7 mouse cellular contexts compared by ENCODE assay signal in the genomic region with DNA sequence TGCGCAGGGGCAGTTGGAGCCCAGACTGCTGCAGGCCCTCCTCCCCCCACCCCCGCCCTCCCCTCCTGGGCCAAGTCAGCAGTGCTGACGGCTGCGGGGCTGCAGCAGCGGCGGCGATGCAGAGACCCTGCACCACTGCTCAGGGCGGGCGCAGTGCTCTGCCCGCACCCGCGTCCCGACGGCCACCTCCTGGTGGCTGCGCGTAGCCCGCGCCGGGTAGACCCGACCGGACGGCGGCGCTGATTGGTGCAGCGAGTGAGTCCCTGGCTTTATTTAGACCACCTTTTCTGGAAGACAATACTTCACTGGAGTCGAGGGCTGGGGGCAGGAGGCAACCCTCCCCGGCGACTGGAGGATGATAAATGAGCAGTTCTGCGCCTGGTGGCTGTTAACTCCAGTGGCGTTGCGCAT. TPM values are rescaled to one million over a fixed set of nuclear protein-coding genes. Genes with fewer than 3 reads are reported as not detected.
DNase-seq lines count a peak whose midpoint lies in the region; ATAC-seq and TF ChIP-seq lines count a peak whose summit lies in the region.

No protein-coding gene starts in this region.

- peak; percentile 51 for ATAC-seq in lung, embryonic 16.5 days (ENCODE audit: low read depth)
- ATAC-seq in hindbrain, postnatal 0 days: peak; percentile 69
- peak; percentile 58; the same call in 1 of the 2 replicates for ATAC-seq in neural tube, embryonic 15.5 days (ENCODE audit: low FRiP score)

- no peak for TF ChIP-seq POLR2A in lung, adult 2 months (IDR thresholded peaks at IDR 0.05; ENCODE audit: borderline replicate concordance, extremely low read depth, low read depth, low read length)

- H3K9me3 ChIP-seq in lung, embryonic 16.5 days (ENCODE audit: control insufficient read depth, low read length): no peaks in the 10 kb centered on the region
- no peaks in the 10 kb centered on the region for H3K9me3 ChIP-seq in forebrain, embryonic 10.5 days
- no peaks in the 10 kb centered on the region for H3K9me3 ChIP-seq in hindbrain, postnatal 0 days (ENCODE audit: low read length)
- H3K9me3 ChIP-seq in neural tube, embryonic 15.5 days (replicated peaks): no peaks in the 10 kb centered on the region

- WGBS in lung, embryonic 16.5 days: 1% methylated on average over 31 of the region's 31 CpGs
- 2% methylated on average over 28 of the region's 31 CpGs for WGBS in lung, adult 2 months
- 2% methylated on average over 31 of the region's 31 CpGs for WGBS in forebrain, embryonic 10.5 days
- 1% methylated on average over 28 of the region's 31 CpGs for WGBS in hindbrain, postnatal 0 days
- WGBS in neural tube, embryonic 15.5 days: 1% methylated on average over 31 of the region's 31 CpGs

- peak overlapping the region; percentile 21 for H3K4me3 ChIP-seq in lung, embryonic 16.5 days (ENCODE audit: low read length)
- H3K4me3 ChIP-seq in lung, adult 2 months (replicated peaks; ENCODE audit: extremely low read depth, low read depth, low read length): no peak overlapping the region
- peak overlapping the region; percentile 41 for H3K4me3 ChIP-seq in forebrain, embryonic 10.5 days
- peak overlapping the region; percentile 28 for H3K4me3 ChIP-seq in hindbrain, postnatal 0 days (ENCODE audit: low read length)
- H3K4me3 ChIP-seq in neural tube, embryonic 15.5 days (replicated peaks): peak overlapping the region; percentile 28

- DNase-seq in lung, adult 2 months: no peak
- DNase-seq in forebrain, embryonic 10.5 days (ENCODE audit: extremely low spot score, low spot score): no peak
- DNase-seq in hindbrain, postnatal 0 days (ENCODE audit: low spot score): peak; percentile 49
- DNase-seq in gastrocnemius, adult 18-20 months (ENCODE audit: low spot score): no peak
- DNase-seq in urinary bladder, postnatal 36 days (ENCODE audit: low spot score in 2 of 2): no peak

- no peak overlapping the region for H3K27ac ChIP-seq in lung, embryonic 16.5 days (ENCODE audit: low read length)
- no peak overlapping the region for H3K27ac ChIP-seq in forebrain, embryonic 10.5 days
- H3K27ac ChIP-seq in hindbrain, postnatal 0 days: no peak overlapping the region
- no peak overlapping the region for H3K27ac ChIP-seq in neural tube, embryonic 15.5 days (replicated peaks)

- no peak overlapping the region for H3K9ac ChIP-seq in lung, embryonic 16.5 days (ENCODE audit: low read length)
- 0 out of 2 replicates have a peak overlapping the region, but pooled peaks have one; percentile 6 for H3K9ac ChIP-seq in hindbrain, postnatal 0 days (replicated peaks; ENCODE audit: low read length)
- H3K9ac ChIP-seq in neural tube, embryonic 15.5 days (replicated peaks): no peak overlapping the region

- H3K27me3 ChIP-seq in lung, embryonic 16.5 days (ENCODE audit: control insufficient read depth, insufficient read depth, low read depth, low read length): peaks cover 62% of the 10 kb centered on the region
- peaks cover 99% of the 10 kb centered on the region for H3K27me3 ChIP-seq in forebrain, embryonic 10.5 days (ENCODE audit: poor library complexity, severe bottlenecking)
- H3K27me3 ChIP-seq in hindbrain, postnatal 0 days (ENCODE audit: insufficient read depth, low read length): peaks cover 26% of the 10 kb centered on the region
- peaks cover 68% of the 10 kb centered on the region for H3K27me3 ChIP-seq in neural tube, embryonic 15.5 days (replicated peaks)

- H3K36me3 ChIP-seq in lung, embryonic 16.5 days (ENCODE audit: control insufficient read depth, insufficient read depth, low read length): no peaks in the 10 kb centered on the region
- no peaks in the 10 kb centered on the region for H3K36me3 ChIP-seq in forebrain, embryonic 10.5 days (replicated peaks)
- no peaks in the 10 kb centered on the region for H3K36me3 ChIP-seq in hindbrain, postnatal 0 days (ENCODE audit: insufficient read depth, low read length)
- no peaks in the 10 kb centered on the region for H3K36me3 ChIP-seq in neural tube, embryonic 15.5 days

- H3K4me2 ChIP-seq in lung, embryonic 16.5 days (ENCODE audit: low read depth, low read length): peak overlapping the region; percentile 40
- H3K4me2 ChIP-seq in hindbrain, postnatal 0 days (ENCODE audit: low read depth, low read length): peak overlapping the region; percentile 48
- peak overlapping the region; percentile 56 for H3K4me2 ChIP-seq in neural tube, embryonic 15.5 days

- H3K4me1 ChIP-seq in lung, embryonic 16.5 days (replicated peaks; ENCODE audit: control insufficient read depth, insufficient read depth, low read length): peaks cover 11% of the 10 kb centered on the region
- peaks cover 6% of the 10 kb centered on the region for H3K4me1 ChIP-seq in lung, adult 2 months (ENCODE audit: control insufficient read depth, insufficient read depth, low read length)
- H3K4me1 ChIP-seq in forebrain, embryonic 10.5 days: peaks cover 38% of the 10 kb centered on the region
- H3K4me1 ChIP-seq in hindbrain, postnatal 0 days (ENCODE audit: insufficient read depth, low read length): no peaks in the 10 kb centered on the region; the same call in 1 of the 2 replicates
- peaks cover 51% of the 10 kb centered on the region for H3K4me1 ChIP-seq in neural tube, embryonic 15.5 days

- TF ChIP-seq CTCF in lung, adult 2 months (IDR thresholded peaks at IDR 0.05; ENCODE audit: insufficient read depth, low read length): no peak
- TF ChIP-seq CTCF in hindbrain, postnatal 0 days (IDR thresholded peaks at IDR 0.05; ENCODE audit: low read depth): peak; percentile 23

RNA-seq across cellular contexts. Expression of a gene that starts 24.4 kb away (rescaled TPM):
- polyA plus RNA-seq in lung, embryonic 16.5 days (2015; fragmentation: Nextera tagmentation; extraction: Ambion mirVana): 38.3 and 39.6 TPM in 2 replicates
- polyA plus RNA-seq in lung, adult 2 months (2012; rRNA removed): 148 and 171 TPM in 2 replicates
- 3.0 TPM in 2 replicates for polyA plus RNA-seq in forebrain, embryonic 10.5 days (2016; fragmentation: Nextera tagmentation; extraction: Ambion mirVana)
- 15.0 and 16.9 TPM in 2 replicates for total RNA-seq in hindbrain, postnatal 0 days (2014; rRNA removed)
- 3.0 and 3.4 TPM in 2 replicates for polyA plus RNA-seq in hindbrain, postnatal 0 days (2015; fragmentation: Nextera tagmentation; extraction: Ambion mirVana)
- polyA plus RNA-seq in neural tube, embryonic 15.5 days (2015; fragmentation: Nextera tagmentation; extraction: Ambion mirVana): 3.3 and 6.4 TPM in 2 replicates
- 10 to 100 TPM; 45.5 to 56.8 TPM for total RNA-seq in gastrocnemius, adult 18-20 months (2021)

RNA-seq across cellular contexts. Expression of a gene that starts 53.9 kb away (rescaled TPM):
- 2.3 TPM in 2 replicates for polyA plus RNA-seq in lung, embryonic 16.5 days (2015; fragmentation: Nextera tagmentation; extraction: Ambion mirVana)
- 3.8 and 5.0 TPM in 2 replicates for polyA plus RNA-seq in lung, adult 2 months (2012; rRNA removed)
- 0.32 and 0.41 TPM in 2 replicates for polyA plus RNA-seq in forebrain, embryonic 10.5 days (2016; fragmentation: Nextera tagmentation; extraction: Ambion mirVana)
- total RNA-seq in hindbrain, postnatal 0 days (2014; rRNA removed): 4.9 and 5.4 TPM in 2 replicates
- 0.52 and 0.74 TPM in 2 replicates for polyA plus RNA-seq in hindbrain, postnatal 0 days (2015; fragmentation: Nextera tagmentation; extraction: Ambion mirVana)
- polyA plus RNA-seq in neural tube, embryonic 15.5 days (2015; fragmentation: Nextera tagmentation; extraction: Ambion mirVana): 0.67 and 0.74 TPM in 2 replicates
- total RNA-seq in gastrocnemius, adult 18-20 months (2021): 10 to 100 TPM; 34.5 to 38.2 TPM
